ENCODE assay signal across 8 mouse cellular contexts in the genomic region with DNA sequence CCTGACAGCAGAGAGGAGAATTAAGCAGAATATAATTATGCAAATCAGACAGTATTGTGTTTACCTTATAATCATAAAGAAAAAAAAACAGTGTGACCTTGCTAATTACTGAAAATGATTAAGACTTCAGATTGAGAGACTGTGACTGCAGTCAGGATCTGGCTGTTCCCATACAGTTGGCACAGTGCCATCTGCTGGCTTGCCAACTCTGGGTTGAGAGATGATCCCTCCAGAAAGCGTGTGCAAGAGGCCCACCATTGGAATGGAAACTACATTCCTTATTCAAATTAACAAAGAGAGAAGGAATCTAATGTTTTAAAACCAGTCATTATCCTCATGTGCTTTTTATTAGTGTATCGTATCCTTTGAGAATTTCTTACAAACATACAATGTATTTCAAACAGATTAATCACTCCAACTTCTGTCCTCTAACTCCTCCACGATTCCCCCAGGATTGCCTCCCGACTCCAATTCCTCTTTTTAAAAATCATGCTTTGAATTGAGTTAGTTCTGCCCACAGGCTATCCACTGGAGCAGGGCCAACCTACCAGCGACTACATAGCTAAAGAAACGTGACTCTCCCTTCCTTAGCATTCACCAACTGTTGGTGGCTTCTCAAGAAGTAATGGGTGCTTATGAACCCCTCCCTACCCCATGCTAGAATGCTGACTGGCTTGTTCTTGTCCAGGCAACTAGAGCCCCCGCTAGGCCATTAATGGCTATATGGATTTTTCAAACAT.
DNase-seq lines count a peak whose midpoint lies in the region; ATAC-seq lines count a peak whose summit lies in the region.
"Had no signal": no experiment of that assay in that cellular context is flagged by ENCODE, and none has a peak within 500 bp of the region (broad histone marks: within the 10 kb centered on the region; RNA-seq: fewer than 3 reads in every experiment).

No protein-coding gene starts in this region.

- H3K27me3 ChIP-seq in heart, embryonic 10.5 days (ENCODE audit: insufficient read depth, poor library complexity, severe bottlenecking): no peaks in the 10 kb centered on the region
- H3K27me3 ChIP-seq in intestine, embryonic 16.5 days (replicated peaks; ENCODE audit: control insufficient read depth, insufficient read depth, low read length): no peaks in the 10 kb centered on the region
- H3K27me3 ChIP-seq: embryonic facial prominence, embryonic 15.5 days had no signal

- no peak overlapping the region for H3K4me2 ChIP-seq in intestine, embryonic 16.5 days (ENCODE audit: low read depth, low read length)
- H3K4me2 ChIP-seq: embryonic facial prominence, embryonic 15.5 days had no signal

- no peaks in the 10 kb centered on the region for H3K4me1 ChIP-seq in heart, embryonic 10.5 days
- no peaks in the 10 kb centered on the region for H3K4me1 ChIP-seq in intestine, embryonic 16.5 days (ENCODE audit: control insufficient read depth, insufficient read depth, low read length)

- no peak overlapping the region for H3K4me3 ChIP-seq in heart, embryonic 10.5 days
- H3K4me3 ChIP-seq in intestine, embryonic 16.5 days (ENCODE audit: low read length): no peak overlapping the region
- H3K4me3 ChIP-seq: embryonic facial prominence, embryonic 15.5 days had no signal

- H3K36me3 ChIP-seq in heart, embryonic 10.5 days: no peaks in the 10 kb centered on the region
- H3K36me3 ChIP-seq in intestine, embryonic 16.5 days (ENCODE audit: control insufficient read depth, insufficient read depth, low read length): no peaks in the 10 kb centered on the region
- H3K36me3 ChIP-seq: embryonic facial prominence, embryonic 15.5 days had no signal

- ATAC-seq in intestine, embryonic 16.5 days: no peak

- DNase-seq in heart, adult 8-10 months (ENCODE audit: low spot score): peak; percentile 2
- no peak for DNase-seq in heart, embryonic 10.5 days (ENCODE audit: low spot score)
- peak; percentile 2 for DNase-seq in retina, adult 2 months (ENCODE audit: low read depth, low spot score)
- no peak for DNase-seq in retina, embryonic 14.5 days (ENCODE audit: low spot score)
- peak; percentile 9 to 33 for DNase-seq in layer of hippocampus, adult 8-10 months (ENCODE audit: low spot score in 2 of 2)
- peak; percentile 6 for DNase-seq in testis, postnatal 14 days (ENCODE audit: low spot score)

- no peak overlapping the region for H3K9ac ChIP-seq in intestine, embryonic 16.5 days (ENCODE audit: low read depth, low read length)
- H3K9ac ChIP-seq: embryonic facial prominence, embryonic 15.5 days had no signal

- H3K9me3 ChIP-seq in heart, embryonic 10.5 days: no peaks in the 10 kb centered on the region
- no peaks in the 10 kb centered on the region for H3K9me3 ChIP-seq in intestine, embryonic 16.5 days (ENCODE audit: control insufficient read depth, low read length)
- H3K9me3 ChIP-seq: embryonic facial prominence, embryonic 15.5 days had no signal

- 77% methylated on average over 7 of the region's 7 CpGs for WGBS in heart, embryonic 10.5 days
- WGBS in intestine, embryonic 16.5 days: 63% methylated on average over 7 of the region's 7 CpGs

- no peak overlapping the region for H3K27ac ChIP-seq in heart, embryonic 10.5 days
- H3K27ac ChIP-seq in intestine, embryonic 16.5 days (ENCODE audit: low read length): no peak overlapping the region
- H3K27ac ChIP-seq: embryonic facial prominence, embryonic 15.5 days had no signal

Comparison
In these comparisons a context has a peak if more than half of its experiments do, and no peak if none do; other contexts are left out.
1. DNase-seq: peak in heart, adult 8-10 months (single experiment), retina, adult 2 months (single experiment), layer of hippocampus, adult 8-10 months (2 of 2) and testis, postnatal 14 days (single experiment); none in heart, embryonic 10.5 days (single experiment) and retina, embryonic 14.5 days (single experiment).